Mouse (Mus musculus) left cerebral cortex, postnatal 36 days (tissue): ENCODE measurements at regions not wholly inside any gene's neighbourhood (a gene's known extent, or its start where the extent isn't known, plus 50 kb on each side); places are given as distances from the start of the nearest gene placed in this dataset.

ENCODE experiments used
- DNase-seq, 2 experiments: peaks; one replicate each; pipeline ENCODE4 v3.0.0; 2021 to 2022; ENCODE audit warnings: low spot score in 2 of 2, mixed read lengths in 1 of 2
- intact Hi-C: fragments of 180-260 bp; cut with DNase I; formaldehyde crosslinking; loops from one replicate; pipeline ENCODE4 v1.15.1; 2025

DNA sequence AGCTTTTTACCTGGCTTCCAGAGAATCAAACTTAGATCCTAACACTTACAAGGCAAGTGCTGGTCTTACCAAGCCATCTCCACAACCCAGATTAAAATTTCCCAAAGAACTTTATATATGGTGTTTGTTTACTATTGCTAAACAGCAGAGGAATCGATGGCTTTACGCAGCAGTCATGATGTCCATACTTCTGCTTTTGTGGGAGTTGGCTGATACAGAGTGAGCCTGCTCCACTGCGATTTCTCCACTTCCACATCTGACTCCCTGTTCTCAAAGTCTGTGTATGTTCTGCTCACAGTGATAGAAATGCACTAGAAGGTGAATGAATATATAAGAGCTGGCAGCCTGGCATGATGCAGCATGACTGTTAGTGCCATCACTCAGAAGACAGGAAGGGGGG lies 231.1 kb downstream of the Nr2f2 start:
- no peak for DNase-seq
- intact Hi-C loops: no loop called here

DNA sequence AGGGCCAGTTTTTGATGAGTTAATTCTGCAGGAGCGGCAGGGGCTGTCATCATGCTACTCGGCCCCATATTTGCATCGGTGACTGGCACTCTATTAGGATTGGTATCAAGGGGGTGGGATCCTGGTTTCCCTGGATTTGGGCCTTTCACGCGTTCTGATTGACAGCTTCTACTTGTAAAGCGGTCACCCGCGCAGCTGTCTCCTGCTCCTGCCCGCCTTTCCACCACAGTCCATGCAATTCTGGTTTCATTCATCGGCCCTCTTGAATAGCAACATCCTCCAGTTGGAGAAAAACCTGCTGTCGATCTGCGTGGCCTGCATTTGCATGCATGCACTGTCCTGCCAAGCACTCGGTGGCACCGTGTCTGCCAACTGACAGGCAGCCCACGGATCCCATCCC lies 236.6 kb downstream of the Nr2f2 start:
- intact Hi-C loops: no loop called here
- no peak for DNase-seq

GRCm38 (mm10) chr7:70122818-70123217 lies 243.7 kb downstream of the Nr2f2 start:
- DNase-seq: no peak

GRCm38 (mm10) chr7:70119517-70119916 lies 247.0 kb downstream of the Nr2f2 start:
- no peak for DNase-seq
- intact Hi-C loops: no loop called here

More at GRCm38 (mm10) chr7:70122818-70123217, 243.7 kb downstream of the Nr2f2 start:
- intact Hi-C loops: no loop called here

DNA sequence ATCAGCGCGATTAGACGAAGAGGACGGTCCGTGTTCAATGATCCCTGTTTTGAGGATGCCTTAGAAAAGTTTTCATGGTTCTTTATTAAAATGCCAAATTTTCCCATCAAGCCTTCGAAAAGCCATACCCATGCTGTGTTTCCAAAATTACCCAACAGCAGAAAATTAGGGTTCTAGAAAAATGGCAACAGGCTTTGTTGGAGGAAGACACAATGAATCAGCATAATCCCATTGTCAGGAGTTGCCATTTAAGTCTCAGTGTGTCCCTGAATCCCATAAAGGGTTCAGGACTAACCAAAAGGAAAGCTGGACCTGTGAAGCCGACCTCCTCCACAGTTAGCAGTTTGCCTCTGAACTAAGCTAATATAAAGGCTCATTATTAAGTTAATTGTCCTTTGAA lies 247.6 kb downstream of the Nr2f2 start:
- intact Hi-C loops: no loop called here

DNA sequence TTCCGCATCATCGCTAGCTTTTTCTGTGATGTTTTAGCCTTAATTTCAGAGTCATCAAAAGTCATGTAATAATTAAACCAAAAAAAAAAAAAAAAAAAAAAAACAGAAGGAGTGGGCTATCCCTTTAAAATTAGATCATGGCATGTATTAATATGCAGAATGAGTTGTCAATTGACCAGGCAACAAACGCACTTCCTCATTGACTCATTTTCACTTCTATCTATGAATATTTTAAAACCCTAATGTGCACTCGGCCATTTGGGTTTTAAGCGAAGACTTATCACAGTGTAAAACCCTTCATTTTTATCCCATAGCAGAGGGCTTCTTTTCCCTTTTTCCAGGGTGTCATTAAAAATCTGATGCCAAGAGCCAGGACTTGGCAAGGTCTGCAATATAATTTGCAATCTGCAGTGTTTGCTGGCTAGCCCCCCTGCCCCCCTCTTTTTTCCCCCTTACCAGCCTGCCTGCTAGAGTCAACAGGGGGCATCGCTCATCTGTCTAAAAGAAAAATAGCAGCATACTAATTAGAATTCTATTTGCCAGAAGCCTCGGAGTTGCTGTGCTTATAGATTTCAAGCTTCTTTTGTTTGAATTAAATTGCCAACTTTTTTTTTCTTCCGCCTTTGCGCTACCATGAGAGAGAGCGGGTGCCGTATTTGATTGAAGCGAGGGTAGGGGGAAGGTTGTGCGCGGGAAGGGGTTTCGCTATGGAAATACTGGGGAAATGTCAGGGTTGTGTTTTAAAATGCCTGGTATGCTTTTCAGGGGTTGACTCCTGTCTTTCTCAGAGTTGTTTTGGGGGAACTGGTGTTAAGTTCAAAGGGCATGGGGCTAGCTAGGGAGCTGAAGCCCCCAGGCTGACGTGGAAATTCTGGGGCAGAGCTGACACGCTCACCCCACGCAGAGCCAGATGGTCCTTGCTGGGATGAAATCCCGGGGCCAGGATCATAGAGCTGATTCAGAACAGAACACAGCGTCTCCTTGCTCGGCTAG lies 248.3 kb downstream of the Nr2f2 start:
- intact Hi-C loops: no loop called here
- peak in 1 of 2 experiments; percentile 8 for DNase-seq

More for the DNA sequence above, 247.6 kb downstream of the Nr2f2 start:
- no peak for DNase-seq

DNA sequence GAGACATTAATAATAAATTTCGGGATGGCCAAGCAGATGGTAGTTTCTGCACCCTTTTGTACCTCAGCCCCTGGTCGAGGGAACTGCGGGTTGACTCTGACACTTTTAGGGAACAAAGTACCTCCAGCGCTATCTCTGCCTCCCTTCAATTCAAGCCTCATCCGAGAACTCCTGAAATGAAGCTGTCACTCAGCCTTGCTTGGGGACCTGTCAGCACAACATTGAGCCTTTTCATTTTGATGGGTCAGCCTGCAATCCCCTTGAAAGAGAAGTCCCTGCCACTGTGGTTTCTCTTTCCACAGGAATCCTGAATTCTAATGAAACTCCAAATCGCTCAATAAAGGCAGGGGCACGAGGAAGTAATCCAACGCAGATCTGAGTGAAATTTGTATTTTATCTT lies 257.5 kb downstream of the Nr2f2 start:
- intact Hi-C loops: no loop called here
- no peak for DNase-seq

GRCm38 (mm10) chr7:70105024-70105423 lies 261.5 kb downstream of the Nr2f2 start:
- no peak for DNase-seq
- intact Hi-C loops: no loop called here

GRCm38 (mm10) chr7:70104486-70104885 lies 262.0 kb downstream of the Nr2f2 start:
- DNase-seq: no peak
- intact Hi-C loops: no loop called here

- intact Hi-C loops: no loop called here
- DNase-seq: no peak
Measured at GRCm38 (mm10) chr7:70103680-70104079, 262.9 kb downstream of the Nr2f2 start.

- intact Hi-C loops: no loop called here
- DNase-seq: no peak
Measured at GRCm38 (mm10) chr7:70099001-70099400, 267.5 kb downstream of the Nr2f2 start.

- intact Hi-C loops: no loop called here
- DNase-seq: no peak
Measured at GRCm38 (mm10) chr7:70093916-70094784, 272.4 kb downstream of the Nr2f2 start.

- intact Hi-C loops: no loop called here
- DNase-seq: no peak
Measured at GRCm38 (mm10) chr7:70092089-70092488, 274.4 kb downstream of the Nr2f2 start.

GRCm38 (mm10) chr7:70089121-70089520 lies 277.4 kb downstream of the Nr2f2 start:
- DNase-seq: no peak
- intact Hi-C loops: no loop called here

GRCm38 (mm10) chr7:70069662-70070061 lies 296.9 kb downstream of the Nr2f2 start:
- intact Hi-C loops: no loop called here
- no peak for DNase-seq

- intact Hi-C loops: no loop called here
- DNase-seq: no peak
Measured at GRCm38 (mm10) chr7:70067828-70068719, 298.5 kb downstream of the Nr2f2 start.

DNA sequence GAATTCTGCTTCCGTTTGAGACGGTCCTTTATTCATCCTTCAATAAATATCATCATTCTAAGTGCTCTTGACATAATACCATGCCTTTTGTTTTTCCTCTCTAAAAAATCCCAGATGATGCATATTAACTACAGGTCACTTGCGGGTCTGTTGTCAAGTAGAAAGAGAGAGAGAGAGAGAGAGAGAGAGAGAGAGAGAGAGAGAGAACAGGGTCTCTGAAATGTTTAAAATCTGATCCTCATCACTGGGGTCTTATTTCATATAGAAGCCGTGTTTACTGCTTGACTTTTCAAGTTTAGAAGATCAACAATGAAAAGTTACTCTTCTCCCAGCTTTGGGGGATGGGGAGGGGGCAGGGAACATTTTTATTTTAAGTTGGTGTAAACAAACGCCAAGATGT lies 299.5 kb downstream of the Nr2f2 start:
- intact Hi-C loops: no loop called here
- DNase-seq: no peak

- intact Hi-C loops: no loop called here
- DNase-seq: no peak
Measured at GRCm38 (mm10) chr7:70066448-70066847, 300.1 kb downstream of the Nr2f2 start.

- no peak for DNase-seq
Measured at GRCm38 (mm10) chr7:70065471-70066130, 300.9 kb downstream of the Nr2f2 start.

More at GRCm38 (mm10) chr7:70065471-70066130, 300.9 kb downstream of the Nr2f2 start:
- intact Hi-C loops: no loop called here
